Mouse (Mus musculus) granulocyte monocyte progenitor cell, adult 5-6 weeks (primary cell): ENCODE measurements around the gene Rnf185. TPM values are rescaled to one million over a fixed set of nuclear protein-coding genes. Genes with fewer than 3 reads are reported as not detected.

Experiments used
- ATAC-seq: replicated peaks from 2 replicates; pipeline ENCODE4 v1.8.0; 2016; ENCODE audit warnings: mild to moderate bottlenecking, moderate TSS enrichment, inconsistent platforms; ENCODE audit not compliant: poor library complexity, severe bottlenecking
- total RNA-seq, 2 experiments: library from RNA; stranded (forward) in 1 of 2; stranded (reverse) in 1 of 2; fragments of 200-712, 200-1000 nt in 1 of 2; fragments of >200 nt in 1 of 2; fragmentation: Nextera tagmentation in 1 of 2; gene quantifications; 2 replicates each; pipeline ENCODE4 v1.2.3; 2014 to 2017

The Rnf185 gene
- total RNA-seq, 2 experiments from 2014 or later, result 10.0 to 14.1 TPM

GRCm38 (mm10) chr11:3403024-3403423 lies 49.1 kb downstream of the Rnf185 start:
- no peak for ATAC-seq

- no peak for ATAC-seq
Observed at GRCm38 (mm10) chr11:3398318-3398717, 53.8 kb downstream of the Rnf185 start.

- no peak for ATAC-seq
Observed at GRCm38 (mm10) chr11:3396562-3396961, 55.6 kb downstream of the Rnf185 start.

DNA sequence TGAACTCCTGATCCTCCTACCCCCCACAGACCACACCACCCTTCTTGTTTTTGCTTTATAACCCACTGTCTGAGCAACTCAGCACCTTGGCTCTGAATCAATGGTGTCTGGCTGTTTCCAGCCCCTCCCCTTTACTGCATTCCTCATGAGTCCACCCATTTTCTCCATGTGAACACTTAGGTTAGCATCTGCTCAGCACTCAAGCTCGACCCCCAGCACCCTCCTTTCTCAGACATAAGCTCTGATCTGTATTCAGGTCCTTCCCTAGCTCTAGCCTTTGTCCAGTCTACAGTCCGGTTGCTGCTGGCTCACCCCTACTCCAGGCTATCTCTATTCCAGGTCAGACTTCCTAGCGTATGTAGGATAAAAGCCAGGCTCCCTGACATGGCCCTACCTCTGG lies 56.1 kb downstream of the Rnf185 start:
- ATAC-seq, result no peak

GRCm38 (mm10) chr11:3394520-3394919 lies 57.6 kb downstream of the Rnf185 start:
- no peak for ATAC-seq

- ATAC-seq, result no peak
Observed at GRCm38 (mm10) chr11:3392526-3392925, 59.6 kb downstream of the Rnf185 start.

DNA sequence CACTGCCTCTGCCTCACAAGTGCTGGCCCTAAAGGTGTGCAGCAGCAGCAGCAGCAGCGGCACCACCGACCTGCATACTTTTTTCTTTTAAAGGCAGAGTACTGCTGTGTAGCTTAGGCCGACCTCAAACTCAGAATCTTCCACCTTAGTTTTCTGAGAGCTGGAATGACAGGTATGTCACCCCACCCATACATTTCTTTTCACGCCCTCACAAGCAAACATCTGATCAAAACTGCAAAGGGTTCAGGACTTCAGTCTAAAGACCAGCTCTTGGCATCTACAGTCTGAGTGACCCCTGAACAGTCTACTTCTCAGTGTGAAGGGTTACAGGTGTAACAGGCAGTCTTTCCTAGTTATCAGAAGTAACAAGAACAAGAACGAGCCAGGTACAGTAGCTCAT lies 61.4 kb downstream of the Rnf185 start:
- no peak for ATAC-seq

DNA sequence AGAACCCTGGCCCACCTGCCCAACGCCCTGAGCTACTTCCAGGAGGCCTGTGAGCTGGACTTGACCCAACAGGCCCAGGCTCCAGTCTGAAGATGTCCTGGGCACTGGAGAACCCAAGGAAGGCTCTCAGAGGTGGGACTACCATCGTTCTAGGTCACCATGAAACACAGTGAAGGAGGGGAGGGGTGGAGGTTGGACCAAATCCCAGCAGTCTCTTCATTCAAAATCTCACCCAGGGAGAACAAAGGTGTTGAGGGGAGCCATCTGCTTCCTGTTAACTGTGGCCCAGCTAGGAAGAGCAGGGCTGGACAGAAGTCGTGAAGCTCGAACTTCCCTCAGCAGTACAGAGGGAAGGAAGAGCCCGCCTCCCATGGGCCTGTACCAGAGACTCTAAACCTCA lies 62.2 kb downstream of the Rnf185 start:
- no peak for ATAC-seq

DNA sequence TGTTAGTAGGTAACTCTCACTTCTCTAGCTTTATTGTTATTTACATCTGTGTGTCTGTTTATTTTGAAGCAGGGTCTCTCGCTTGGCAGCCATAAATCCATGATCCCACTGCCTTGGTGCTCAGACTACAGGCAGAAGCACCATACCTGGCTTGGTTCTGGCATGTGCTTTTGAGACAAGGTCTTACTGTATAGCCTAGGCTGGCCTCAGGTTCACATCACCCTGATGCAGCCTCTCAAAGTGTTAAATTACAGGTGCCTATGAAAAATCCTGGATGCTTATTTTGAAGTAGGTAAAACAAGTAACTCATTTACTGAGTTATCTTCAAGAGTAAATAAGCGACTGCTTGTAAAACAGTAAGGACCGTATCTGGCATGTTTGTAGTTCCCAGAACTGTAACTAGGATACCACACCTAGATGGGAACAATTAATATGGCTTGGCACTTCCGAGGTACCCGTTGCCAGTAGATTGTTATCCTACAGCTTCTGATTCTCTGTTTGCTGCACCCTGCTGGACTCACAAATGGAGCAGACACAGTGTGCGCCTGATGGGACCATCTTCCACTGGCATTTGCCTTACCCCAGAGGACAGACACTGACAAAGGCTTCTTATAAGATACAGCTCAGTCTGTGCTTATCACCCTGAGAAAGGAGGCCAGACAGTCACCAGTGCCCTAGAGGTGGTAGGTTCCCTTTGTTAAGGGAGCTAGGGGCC lies 64.5 kb downstream of the Rnf185 start:
- ATAC-seq, result no peak

- ATAC-seq, result peak; percentile 90
Observed at GRCm38 (mm10) chr11:3386941-3387368, 65.2 kb downstream of the Rnf185 start.

DNA sequence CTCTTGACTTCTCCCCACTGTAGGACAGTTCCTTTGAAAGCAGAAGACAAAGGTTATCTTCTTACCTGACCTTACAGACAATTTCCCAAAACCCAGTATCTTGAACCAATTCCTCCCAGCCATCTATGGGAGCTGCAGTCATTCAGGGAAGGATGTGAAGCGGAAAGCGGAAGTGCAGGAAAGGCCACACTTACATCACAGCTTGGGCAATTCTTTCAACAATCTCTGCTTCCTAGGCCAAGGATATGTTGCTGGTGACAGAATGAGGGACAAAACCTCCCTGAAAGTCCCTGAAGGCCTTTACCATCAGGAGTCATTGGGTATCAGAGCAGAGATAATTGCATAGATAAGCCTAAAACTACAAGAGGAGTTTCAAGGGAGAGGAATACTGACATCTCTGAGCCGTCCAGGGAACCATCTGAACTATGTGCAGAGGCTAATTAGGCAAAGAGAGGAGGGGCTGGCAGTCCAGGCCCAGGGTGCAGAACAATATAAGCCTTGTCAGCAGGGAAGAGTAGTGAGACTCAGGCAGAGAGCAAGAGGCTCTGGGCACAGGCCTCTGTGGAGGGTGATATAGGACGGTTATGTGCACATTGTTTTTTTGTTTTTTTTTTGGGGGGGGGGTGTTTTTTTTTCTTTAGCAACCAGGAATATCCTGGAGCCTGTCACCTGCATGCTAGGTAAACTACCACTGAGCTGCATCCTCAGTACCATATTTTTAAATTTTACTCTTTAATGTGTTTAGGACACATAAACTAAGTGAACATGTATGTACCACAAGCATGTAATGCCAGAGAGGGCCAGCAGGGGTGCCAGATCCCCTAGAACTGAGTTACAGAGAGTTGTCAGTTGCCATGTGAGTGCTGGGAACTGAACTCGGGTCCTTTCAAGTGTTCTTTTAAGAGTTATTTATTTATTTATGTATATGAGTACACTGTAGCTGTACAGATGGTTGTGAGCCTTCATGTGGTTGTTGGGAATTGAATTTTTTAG lies 69.3 kb downstream of the Rnf185 start:
- ATAC-seq, result peak; percentile 72

- no peak for ATAC-seq
Observed at GRCm38 (mm10) chr11:3381148-3381814, 70.9 kb downstream of the Rnf185 start.

DNA sequence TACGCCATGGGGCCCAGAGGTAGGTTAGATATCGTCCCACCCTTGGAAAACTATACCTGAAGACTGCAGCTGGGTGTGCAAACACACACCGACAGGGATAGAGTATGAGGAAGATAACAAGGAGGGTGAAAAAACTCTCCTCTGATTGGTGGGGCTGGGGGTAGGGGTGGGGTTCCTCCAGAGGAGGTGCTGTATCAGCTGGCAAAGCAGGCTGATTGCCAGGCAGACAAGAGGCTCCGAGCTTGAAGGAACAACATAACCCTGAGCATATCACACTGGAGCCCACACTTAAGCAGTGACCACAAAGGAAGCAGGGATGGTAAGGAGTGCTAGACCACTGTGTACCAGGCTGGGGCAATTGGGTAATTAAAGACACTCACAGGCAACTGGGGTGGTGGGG lies 72.7 kb downstream of the Rnf185 start:
- peak; percentile 72 for ATAC-seq

DNA sequence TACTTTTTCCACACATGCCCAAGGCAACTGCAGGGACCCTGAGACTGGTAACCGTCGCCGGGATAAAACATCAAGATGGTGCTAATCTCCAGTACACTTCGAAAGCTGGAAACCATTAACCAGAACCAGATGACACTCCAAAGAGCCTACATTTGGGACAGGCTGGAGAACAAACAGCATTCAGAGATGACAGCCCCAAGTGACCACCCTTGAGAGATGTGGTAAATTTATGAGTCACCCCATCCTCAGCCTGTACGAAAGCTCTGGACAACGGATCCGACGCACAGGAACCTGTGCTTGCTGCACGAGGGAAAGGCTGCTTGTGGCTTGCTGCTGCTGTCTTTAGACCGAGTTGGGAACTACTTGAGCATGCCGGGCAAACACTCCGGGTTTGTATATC lies 77.4 kb downstream of the Rnf185 start:
- ATAC-seq, result no peak

DNA sequence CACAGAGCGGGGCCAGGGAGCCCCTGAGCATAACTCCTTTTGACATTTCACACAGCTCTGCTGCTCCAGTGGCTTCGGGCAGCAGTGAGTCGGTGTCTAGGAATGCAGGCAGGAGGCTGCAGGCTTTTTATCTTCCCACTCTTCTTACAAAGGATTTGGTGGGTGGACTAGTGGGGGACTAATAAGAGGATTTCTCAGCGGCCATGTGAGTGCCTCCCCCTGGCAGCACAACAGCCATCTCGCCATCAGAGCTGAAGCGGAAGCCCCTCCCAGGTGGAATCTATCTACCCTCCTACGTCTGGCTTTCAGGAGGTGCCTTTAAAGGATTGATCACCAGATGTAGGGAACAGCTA lies 77.9 kb downstream of the Rnf185 start:
- ATAC-seq, result no peak

DNA sequence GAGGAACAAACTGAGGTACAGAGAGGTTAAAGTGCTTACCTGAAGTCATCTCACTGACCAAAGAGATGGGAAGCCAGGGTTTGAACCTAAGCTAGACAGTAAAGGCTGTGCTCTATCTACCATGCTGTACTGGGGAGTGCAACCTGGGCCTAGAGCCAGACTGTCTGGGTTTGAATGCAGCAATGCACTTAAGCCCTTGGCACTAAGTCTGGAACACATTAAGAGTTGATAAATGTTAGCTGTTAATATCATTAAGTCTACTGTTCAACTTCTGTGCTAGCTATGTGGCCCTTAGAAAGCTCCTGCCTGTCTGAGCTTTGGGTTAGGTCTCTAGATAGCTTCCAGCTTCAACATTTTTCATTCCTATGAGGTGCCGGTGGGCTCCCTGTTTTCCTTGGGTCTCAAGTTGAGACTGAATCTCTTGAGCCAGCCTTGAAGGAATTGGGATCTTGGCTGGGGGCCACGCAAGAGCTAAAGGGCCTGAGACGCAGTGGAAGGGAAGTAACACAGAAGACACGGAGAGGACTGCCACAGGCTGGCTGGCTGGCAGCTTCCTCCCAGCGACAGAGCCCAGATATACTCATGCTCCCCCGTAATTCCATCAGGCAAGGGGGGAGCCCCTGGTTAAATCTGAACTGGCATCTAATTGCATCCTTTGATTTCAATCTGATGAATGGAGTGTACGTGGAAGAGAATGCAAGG lies 78.4 kb downstream of the Rnf185 start:
- no peak for ATAC-seq

DNA sequence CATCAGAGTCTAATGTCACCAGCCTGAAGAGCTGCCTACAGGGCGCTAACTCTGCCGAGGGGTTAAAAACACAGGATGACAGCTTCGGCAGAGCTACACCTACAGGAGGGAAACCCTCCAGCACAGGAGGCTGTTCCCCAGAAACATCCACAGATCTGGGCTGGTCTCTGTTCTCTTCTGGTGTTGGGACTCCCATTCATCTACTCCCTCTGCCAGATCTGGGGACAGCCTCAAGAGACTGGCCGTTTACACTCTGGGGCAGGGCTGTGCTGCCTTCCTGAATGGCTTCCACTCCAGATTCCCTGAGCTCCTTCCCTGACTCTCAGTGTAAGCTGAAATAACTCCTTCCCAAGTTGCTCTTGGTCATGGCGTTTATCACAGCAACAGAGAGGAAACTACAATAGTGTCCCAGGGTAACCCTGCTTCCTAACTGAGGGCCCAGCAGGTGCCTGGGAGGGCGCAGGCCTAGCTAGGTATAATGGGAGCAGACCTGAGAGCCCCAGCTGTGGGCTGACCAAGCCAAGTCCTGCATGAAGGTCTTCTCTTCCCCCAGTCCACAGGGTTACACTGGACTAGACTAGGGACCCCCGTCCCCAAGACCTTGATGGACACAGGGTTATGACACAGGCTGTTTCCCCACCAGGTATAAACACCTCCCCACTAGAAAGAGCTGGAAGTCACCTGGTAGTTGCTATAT lies 80.4 kb downstream of the Rnf185 start:
- peak; percentile 12; the same call in 1 of the 2 replicates for ATAC-seq

GRCm38 (mm10) chr11:3370928-3371598 lies 81.1 kb downstream of the Rnf185 start:
- peak; percentile 98 for ATAC-seq

DNA sequence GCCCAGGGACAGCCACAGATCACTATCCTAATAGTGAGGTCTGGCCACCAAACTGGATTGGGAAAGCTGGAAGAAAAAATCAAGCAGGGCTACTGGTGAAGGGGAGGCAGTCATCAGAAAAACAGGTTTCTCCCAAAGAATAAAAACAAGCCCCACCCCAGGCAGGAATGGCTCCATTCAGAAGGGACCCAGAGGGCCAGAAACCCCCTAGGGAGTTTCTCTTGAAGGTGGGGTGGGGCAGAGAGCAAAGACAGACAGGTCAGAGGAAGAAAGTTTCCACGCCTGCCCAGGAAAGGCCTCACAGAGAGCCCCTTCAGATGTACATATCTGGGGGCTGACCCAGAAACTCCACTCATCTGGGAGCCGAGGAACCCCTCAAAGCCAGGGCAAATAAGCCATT lies 82.0 kb downstream of the Rnf185 start:
- ATAC-seq, result no peak
